Mouse (Mus musculus): Measurements from ENCODE around the gene Nmrk1. TPM values are rescaled to one million over a fixed set of nuclear protein-coding genes. Genes with fewer than 3 reads are reported as not detected.

The Nmrk1 gene
- total RNA-seq, 2 experiments from 2014 or later: 6.5 to 7.2 TPM

DNA sequence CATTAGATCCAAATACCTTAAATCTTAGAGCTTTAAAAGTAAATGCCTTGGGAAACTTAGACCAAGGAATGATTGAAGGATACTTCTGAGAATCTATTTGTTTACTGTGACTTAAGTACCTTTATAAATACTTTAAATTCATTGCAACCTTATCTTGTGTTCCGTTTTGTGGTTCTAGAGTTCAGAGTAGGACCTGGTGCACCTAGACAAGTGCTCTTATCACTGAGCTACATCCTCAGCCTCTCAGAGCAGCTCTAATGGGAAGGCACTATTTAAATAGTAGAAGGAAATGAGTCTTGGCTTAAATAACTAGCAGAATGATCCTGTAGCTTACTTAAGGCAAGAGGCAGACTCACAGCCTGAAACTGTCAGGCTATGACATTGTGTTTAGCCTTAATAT, 63.8 kb downstream of the Nmrk1 start:
- DNase-seq (ENCODE audit: extremely low spot score in 1 of 2, low spot score in 1 of 2): no peak

Other genes with a start within 250 kb of the Nmrk1 start
- gene Ostf1, start 127 bp upstream of the Nmrk1 start, total RNA-seq (2021): 10 to 100 TPM; 29.2 to 30.5 TPM
- 10 to 100 TPM; 10.8 to 15.0 TPM for gene Carnmt1, start 38.8 kb downstream of the Nmrk1 start, total RNA-seq (2021)
- 10 to 100 TPM; 20.6 to 23.5 TPM for gene D030056L22Rik, start 81.2 kb downstream of the Nmrk1 start, total RNA-seq (2021)
- under 1 TPM; 0.17 to 0.28 TPM for gene Trpm6, start 118.0 kb downstream of the Nmrk1 start, total RNA-seq (2021)

Measured in layer of hippocampus, postnatal 25 days (tissue).